Mouse (Mus musculus) CH12.LX (cell line): ENCODE results near the gene Nhsl2. TPM values are rescaled to one million over a fixed set of nuclear protein-coding genes. Genes with fewer than 3 reads are reported as not detected.
A peak's percentile ranks its signal among the peaks of the same experiment; 100 is the strongest.
"Not testable (repeated sequence)": the region's sequence is repeated elsewhere in the genome, so short reads cannot be mapped to it uniquely, and the experiment has no call there.

ENCODE experiments used
- DNase-seq: peaks from one replicate; pipeline ENCODE4 v3.0.0-alpha.2; 2013; ENCODE audit errors: extremely low read depth
- H3K27ac ChIP-seq: 2 replicates; pipeline ENCODE4 v1.5.1; 2012; ENCODE audit warnings: low read depth, mild to moderate bottlenecking, control low read depth, moderate library complexity; ENCODE audit not compliant: insufficient read depth
- H3K27me3 ChIP-seq: replicated peaks from 2 replicates; pipeline ENCODE3; 2012; ENCODE audit warnings: inconsistent platforms
- H3K36me3 ChIP-seq, 2 experiments: replicated peaks in 1 of 2; 2 replicates each; pipeline versions ENCODE3 to v1.6.1; 2012; ENCODE audit warnings: inconsistent platforms in 1 of 2, low read length in 1 of 2, mild to moderate bottlenecking in 1 of 2, mixed read lengths in 1 of 2, moderate library complexity in 1 of 2; ENCODE audit not compliant: control insufficient read depth in 1 of 2, insufficient read depth in 1 of 2
- H3K4me1 ChIP-seq, 2 experiments: 2 replicates each; pipeline ENCODE4 v1.6.1; 2012; ENCODE audit warnings: inconsistent platforms in 1 of 2, moderate library complexity in 1 of 2; ENCODE audit not compliant: insufficient read depth in 2 of 2, control insufficient read depth in 1 of 2
- H3K4me2 ChIP-seq: 2 replicates; pipeline ENCODE4 v1.6.1; 2012; ENCODE audit warnings: low read depth, mild to moderate bottlenecking, control low read depth; ENCODE audit not compliant: poor library complexity, insufficient read depth, severe bottlenecking
- H3K4me3 ChIP-seq, 3 experiments: fragments of 150-350 bp in 1 of 3; sonication (generic) in 1 of 3; replicated peaks in 1 of 3; 2 replicates each; pipeline versions ENCODE3 to v1.5.1; 2011 to 2012; ENCODE audit warnings: low read depth in 2 of 3, low read length in 2 of 3, mild to moderate bottlenecking in 2 of 3, moderate library complexity in 2 of 3, control low read depth in 1 of 3, improper control_type of control experiment in 1 of 3, inconsistent platforms in 1 of 3, mixed read lengths in 1 of 3; ENCODE audit not compliant: poor library complexity in 1 of 3
- H3K79me2 ChIP-seq: replicated peaks from 2 replicates; pipeline ENCODE4 v1.6.1; 2012; ENCODE audit warnings: mild to moderate bottlenecking, moderate library complexity; ENCODE audit not compliant: control insufficient read depth, poor library complexity, insufficient read depth, severe bottlenecking; ENCODE audit errors: extremely low read depth
- H3K9ac ChIP-seq: 2 replicates; pipeline ENCODE4 v1.6.1; 2012; ENCODE audit warnings: low read depth, mild to moderate bottlenecking, control low read depth, moderate library complexity; ENCODE audit not compliant: insufficient read depth
- H3K9me3 ChIP-seq: replicated peaks from 2 replicates; pipeline ENCODE3; 2012; ENCODE audit warnings: low read length, inconsistent platforms, mixed read lengths
- CHD2 ChIP-seq: IDR thresholded peaks from 2 replicates; pipeline ENCODE4 v1.6.1; 2011; ENCODE audit warnings: low read length, improper control_type of control experiment
- CTCF ChIP-seq, 2 experiments: IDR thresholded peaks in 1 of 2; conservative IDR thresholded peaks in 1 of 2; 2 replicates each; pipeline ENCODE4 v1.5.1; 2011 to 2012; ENCODE audit warnings: low read depth in 2 of 2, low read length in 2 of 2, improper control_type of control experiment in 1 of 2, inconsistent platforms in 1 of 2, mild to moderate bottlenecking in 1 of 2, moderate library complexity in 1 of 2
- EP300 ChIP-seq: IDR thresholded peaks from 2 replicates; pipeline ENCODE4 v1.6.1; 2011; ENCODE audit warnings: low read length, improper control_type of control experiment
- JUN ChIP-seq: IDR thresholded peaks from 2 replicates; pipeline ENCODE4 v1.6.1; 2011; ENCODE audit warnings: low read depth, mild to moderate bottlenecking, low read length, improper control_type of control experiment, moderate library complexity; ENCODE audit not compliant: insufficient read depth
- KAT2A ChIP-seq: IDR thresholded peaks from 2 replicates; pipeline ENCODE4 v1.6.1; 2012; ENCODE audit warnings: low read length, improper control_type of control experiment, inconsistent platforms; ENCODE audit not compliant: insufficient replicate concordance
- MAFK ChIP-seq: IDR thresholded peaks from 2 replicates; pipeline ENCODE4 v1.6.1; 2011; ENCODE audit warnings: low read length, improper control_type of control experiment; ENCODE audit not compliant: insufficient replicate concordance
- POLR2AphosphoS2 ChIP-seq: IDR thresholded peaks from 2 replicates; pipeline ENCODE4 v1.6.1; 2011; ENCODE audit warnings: low read depth, low read length, improper control_type of control experiment
- RAD21 ChIP-seq: IDR thresholded peaks from 2 replicates; pipeline ENCODE4 v1.6.1; 2011; ENCODE audit warnings: low read depth, mild to moderate bottlenecking, low read length, improper control_type of control experiment, moderate library complexity
- SMC3 ChIP-seq: IDR thresholded peaks from 2 replicates; pipeline ENCODE4 v1.6.1; 2011; ENCODE audit warnings: low read depth, low read length, improper control_type of control experiment
- TBP ChIP-seq: conservative IDR thresholded peaks from 2 replicates; pipeline ENCODE4 v1.6.1; 2011; ENCODE audit warnings: low read depth, low read length, improper control_type of control experiment
- ZKSCAN1 ChIP-seq: IDR thresholded peaks from 2 replicates; pipeline ENCODE4 v1.6.1; 2012; ENCODE audit warnings: low read depth, inconsistent platforms, low read length, improper control_type of control experiment, borderline replicate concordance
- dilution Hi-C: fragments of 300-500 bp; cut with MboI; formaldehyde crosslinking; loops from 2 replicates; pipeline ENCODE4 v1.14.3; 2020; ENCODE audit warnings: low sequenced_read_pairs; ENCODE audit not compliant: extremely low pct_unique_long_range_greater_than_20kb, extremely low pct_ligation_motif_present
- in situ Hi-C: fragments of 300-500 bp; cut with MboI; formaldehyde crosslinking; loops from 3 replicates; pipeline ENCODE4 v1.14.3; 2019; ENCODE audit warnings: low sequenced_read_pairs, low pct_ligation_motif_present, low pct_unique_long_range_greater_than_20kb, mixed read lengths
- polyA plus RNA-seq: library from polyadenylated mRNA; unstranded; fragments of >175 nt; gene quantifications from 2 replicates; pipeline ENCODE4 v1.2.1, GENCODE M21; 2012; ENCODE audit warnings: low read depth; ENCODE audit not compliant: insufficient read length
- total RNA-seq, 2 experiments: library from RNA; depleted of rRNA; stranded (reverse); fragments of 300-350 nt in 1 of 2; fragments of >200 nt in 1 of 2; gene quantifications; 2 replicates each; pipeline ENCODE4 v1.2.3; 2012 to 2014

Nhsl2 gene
- total and polyA plus RNA-seq, 3 experiments, result 0.10 to 0.17 TPM; not detected in 1

DNA sequence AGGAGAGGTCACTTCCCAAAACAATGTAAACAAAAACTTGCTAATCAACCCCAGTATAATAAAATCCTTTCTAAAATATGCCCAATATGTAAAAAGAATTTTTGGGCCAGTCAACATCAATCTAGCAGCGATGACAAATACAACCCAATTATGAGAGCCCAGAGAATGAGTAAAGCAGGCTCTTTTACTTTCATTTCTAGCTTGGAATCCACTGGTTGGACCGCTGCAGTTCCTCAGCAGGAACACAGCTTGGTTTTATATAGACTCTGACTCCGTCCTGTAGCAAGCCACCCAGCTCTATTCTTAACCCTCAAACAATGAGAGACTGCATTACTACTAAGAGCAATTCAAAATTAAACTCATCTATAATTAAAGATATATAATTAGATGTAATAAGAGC, 37.4 kb upstream of the Nhsl2 start:
- Histone ChIP-seq H3K9ac (no peak overlapping the region), H3K36me3 (no peaks in the 10 kb centered on the region), H3K4me1 (no peaks in the 10 kb centered on the region), H3K27ac (no peak overlapping the region), H3K27me3 (no peaks in the 10 kb centered on the region), H3K4me2 (no peak overlapping the region; the same call in 1 of the 2 replicates), H3K9me3 (no peaks in the 10 kb centered on the region), H3K79me2 (no peaks in the 10 kb centered on the region), H3K4me3 (no peak overlapping the region)
- in situ Hi-C loops (no loop called here), dilution Hi-C loops (no loop called here)
- DNase-seq, result no peak
- no peak for TF ChIP-seq EP300
- TF ChIP-seq POLR2AphosphoS2, result no peak
- no peak for TF ChIP-seq KAT2A
- no peak for TF ChIP-seq JUN
- TF ChIP-seq MAFK, result no peak
- no peak for TF ChIP-seq TBP
- no peak for TF ChIP-seq CHD2

DNA sequence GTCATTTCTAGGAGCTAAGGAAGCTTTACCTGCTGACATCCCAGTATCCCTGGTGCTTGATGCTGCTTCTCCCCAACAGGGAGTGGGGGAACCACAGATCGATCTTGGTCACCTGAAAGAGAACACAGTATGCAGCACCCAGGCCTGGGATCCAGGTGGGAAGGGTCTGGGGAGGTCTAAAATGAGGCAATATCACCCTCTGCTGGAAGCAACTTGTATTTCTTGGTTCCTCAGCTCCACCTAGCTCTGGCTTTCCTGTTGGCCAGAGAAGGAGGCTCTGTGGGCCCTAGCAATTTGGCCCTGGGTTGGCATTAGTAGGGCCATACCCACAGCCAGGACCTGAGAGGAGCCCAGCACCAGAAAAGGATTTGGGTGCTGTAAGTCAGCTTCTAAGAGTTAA, 30.0 kb upstream of the Nhsl2 start:
- dilution Hi-C loops (no loop called here), in situ Hi-C loops (no loop called here)
- Histone ChIP-seq H3K9ac (no peak overlapping the region), H3K4me3 (no peak overlapping the region), H3K27me3 (no peaks in the 10 kb centered on the region), H3K4me1 (no peaks in the 10 kb centered on the region), H3K27ac (no peak overlapping the region), H3K36me3 (no peaks in the 10 kb centered on the region), H3K79me2 (no peaks in the 10 kb centered on the region), H3K9me3 (no peaks in the 10 kb centered on the region), H3K4me2 (no peak overlapping the region)
- TF ChIP-seq SMC3 (peak; percentile 42), CTCF (conservative IDR thresholded peaks at IDR 0.05 in 1 of 2, IDR thresholded peaks at IDR 0.05 in 1 of 2; ENCODE audit: low read depth in 2 of 2, low read length in 2 of 2) (peak in 1 of 2 experiments; percentile 63; a peak in 2 of 4 replicates), RAD21 (peak; percentile 61), ZKSCAN1 (no peak)
- peak; percentile 24 for DNase-seq

DNA sequence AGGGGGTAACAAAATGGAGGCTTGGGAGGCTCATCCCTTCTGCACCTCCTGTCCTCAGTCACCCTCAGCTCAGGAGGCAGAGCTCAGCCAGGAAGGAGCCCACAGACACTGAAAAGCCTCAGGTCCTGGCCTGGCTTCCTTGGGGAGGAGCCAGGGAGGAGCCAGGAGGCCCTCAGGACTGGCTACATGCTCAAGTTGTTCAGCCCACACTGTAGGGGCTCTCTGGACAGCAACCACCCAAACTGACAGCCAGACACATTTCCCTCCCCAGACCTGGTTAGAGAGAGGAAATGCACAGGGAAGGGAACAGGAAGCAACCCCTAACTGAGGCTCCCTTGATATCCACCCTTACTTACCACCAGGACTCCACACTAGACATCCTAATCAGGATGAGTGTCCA, 29.2 kb upstream of the Nhsl2 start:
- H3K27ac ChIP-seq, H3K9ac ChIP-seq, H3K27me3 ChIP-seq, H3K4me1 ChIP-seq, H3K79me2 ChIP-seq, in situ Hi-C loops, H3K4me3 ChIP-seq, dilution Hi-C loops, H3K9me3 ChIP-seq, DNase-seq, H3K36me3 ChIP-seq, H3K4me2 ChIP-seq: not testable (repeated sequence)
